Mouse (Mus musculus) olfactory bulb, adult 2 months (tissue): ENCODE results near the gene Top1.

Source experiments
- CTCF ChIP-seq: fragments of 200-500 bp; IDR thresholded peaks from 2 replicates; pipeline ENCODE4 v1.5.1; 2012; ENCODE audit warnings: low read depth, mild to moderate bottlenecking, low read length, moderate library complexity; ENCODE audit not compliant: insufficient read depth
- POLR2A ChIP-seq: fragments of 200-500 bp; IDR thresholded peaks from 2 replicates; pipeline ENCODE4 v1.6.1; 2012; ENCODE audit warnings: mild to moderate bottlenecking, low read depth, low read length, moderate library complexity; ENCODE audit not compliant: insufficient read depth

DNA sequence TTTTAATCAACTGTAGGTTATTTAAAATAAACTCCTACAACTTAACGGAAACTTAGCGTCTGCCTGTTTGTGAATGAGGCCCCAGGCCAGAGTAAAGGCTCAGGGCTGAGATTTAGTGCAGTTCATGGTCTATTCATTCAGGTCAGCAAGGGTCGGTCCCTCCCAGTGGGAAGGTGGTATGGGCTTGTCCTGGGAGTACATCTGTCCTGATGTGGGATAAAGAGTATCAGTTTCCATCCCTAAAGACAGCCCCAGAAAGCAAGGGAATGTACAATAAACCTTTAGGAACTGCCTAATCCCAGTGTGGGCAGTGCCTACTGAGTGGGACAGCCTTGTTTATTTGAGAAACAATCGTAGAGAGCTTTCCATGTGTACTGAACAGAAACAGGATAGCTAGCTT, 77.0 kb downstream of the Top1 start:
- no peak for TF ChIP-seq POLR2A
- TF ChIP-seq CTCF = no peak
